Mouse (Mus musculus) colon, adult 2 months (tissue): Measurements from ENCODE around the gene Vps8. TPM values are rescaled to one million over a fixed set of nuclear protein-coding genes. Genes with fewer than 3 reads are reported as not detected.

ENCODE experiments used
- polyA plus RNA-seq: library from polyadenylated mRNA; depleted of rRNA; stranded (reverse); fragments of >200 nt; gene quantifications from 2 replicates; pipeline ENCODE4 v1.2.3, GENCODE M21; 2012; rRNA removed

Gene Vps8
- 15.0 and 18.2 TPM in 2 replicates for polyA plus RNA-seq

DNA sequence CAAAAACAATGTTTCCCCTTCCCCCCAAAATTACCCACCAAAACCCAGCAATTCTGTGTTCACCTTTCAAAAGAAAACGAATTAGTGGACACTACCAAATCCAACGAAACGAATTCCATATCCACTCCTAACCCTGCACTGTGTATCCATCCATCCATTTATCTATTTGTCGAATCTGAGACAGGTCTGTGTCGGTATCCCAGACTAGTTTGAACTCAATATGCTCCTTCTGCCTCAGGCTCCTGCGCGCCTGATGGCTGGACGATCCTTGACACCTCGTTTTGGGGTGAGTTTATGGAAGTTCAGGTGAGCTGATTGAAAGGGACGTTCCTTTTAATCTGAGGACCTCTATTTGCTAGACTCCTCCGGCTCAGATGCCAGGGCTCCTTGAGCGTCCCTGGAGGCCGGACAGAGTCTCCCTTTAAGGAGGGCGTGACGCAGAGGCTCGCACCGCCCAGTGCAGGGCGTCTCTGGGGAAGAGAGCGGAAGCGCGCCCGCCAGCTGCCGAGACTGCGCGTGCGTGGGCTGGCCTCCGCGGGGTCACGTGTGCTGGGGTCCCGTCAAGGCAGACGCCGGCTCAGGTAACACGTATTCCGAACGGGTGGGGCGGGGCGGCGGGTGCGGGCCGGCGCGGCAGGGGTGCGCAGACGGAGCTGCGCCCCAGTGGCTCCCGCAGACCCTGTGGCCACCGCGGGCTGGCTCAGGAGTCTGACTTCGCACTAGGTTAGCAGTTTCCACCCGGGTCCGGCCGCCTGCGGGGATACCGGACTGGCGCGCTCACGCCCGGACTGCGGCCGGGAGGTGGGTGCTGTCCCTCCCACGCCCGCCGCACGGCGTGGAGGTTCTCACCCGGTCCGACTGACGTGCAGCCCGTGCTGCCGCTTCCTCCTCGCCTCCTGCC is at the start of gene Vps8:
Vps8 (plus strand) TSS at position 474 of the 901 bp plus-strand sequence.

Other genes starting within 250 kb of the Vps8 start
- 36.4 and 44.3 TPM in 2 replicates for gene Ephb3, start 218.4 kb upstream of the Vps8 start, polyA plus RNA-seq